Mouse (Mus musculus) layer of hippocampus, adult 9-11 months (tissue): ENCODE data around the gene Gm13305.
"Not testable (repeated sequence)": the region's sequence is repeated elsewhere in the genome, so short reads cannot be mapped to it uniquely, and the experiment has no call there.

Experiments
- DNase-seq: peaks from one replicate; pipeline ENCODE4 v3.0.0; 2022

Gene Gm13305

DNA sequence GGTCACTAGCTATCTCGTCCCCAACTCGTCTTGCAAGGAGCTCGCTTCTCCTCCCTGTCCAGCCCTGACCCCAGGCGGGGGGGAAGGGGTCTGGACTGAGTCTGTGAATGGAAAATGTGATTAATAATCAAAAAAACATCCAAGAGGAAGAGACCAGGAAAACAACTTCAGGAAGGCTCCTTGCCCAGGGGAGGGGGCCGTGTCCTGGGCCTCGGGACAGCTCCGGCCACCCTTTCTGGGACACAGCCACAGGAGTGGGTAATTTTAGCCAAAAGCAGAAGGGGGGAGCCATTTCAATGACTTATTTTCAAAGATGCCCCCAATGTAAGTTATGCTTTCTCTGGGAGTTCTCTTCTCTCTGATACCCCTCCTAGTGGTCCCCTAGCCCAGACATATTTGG is at the start of gene Gm13305:
TSS of gene Gm13305 (minus strand) at position 101 of the 400 bp plus-strand sequence.
- DNase-seq, result not testable (repeated sequence)

DNA sequence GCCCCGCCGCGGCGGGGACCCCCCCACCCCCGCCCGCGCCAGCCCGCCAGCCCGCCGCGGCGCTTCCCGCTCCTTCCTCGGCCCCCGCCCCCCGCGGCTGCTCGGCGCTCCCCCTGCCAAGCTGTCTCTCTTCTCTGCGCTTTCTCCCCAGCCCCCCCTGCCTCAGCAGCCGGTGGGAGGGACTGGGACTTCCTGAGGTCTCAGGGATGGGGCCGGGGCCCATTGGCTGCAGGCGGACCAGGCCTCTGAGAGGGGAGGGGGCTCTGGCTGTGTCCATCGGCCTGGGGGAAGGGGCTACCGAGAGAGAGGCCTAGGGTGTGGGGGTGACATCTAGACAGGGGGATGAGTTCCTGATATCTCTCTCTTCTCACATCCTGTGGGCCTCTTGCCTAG is 16.6 kb upstream of the Gm13305 start:
- not testable (repeated sequence) for DNase-seq

- DNase-seq, result not testable (repeated sequence)
These were observed 16.0 kb upstream of the Gm13305 start for GRCm38 (mm10) chr4:42184324-42184979.

GRCm38 (mm10) chr4:42183234-42184197 is 15.1 kb upstream of the Gm13305 start:
- not testable (repeated sequence) for DNase-seq

DNA sequence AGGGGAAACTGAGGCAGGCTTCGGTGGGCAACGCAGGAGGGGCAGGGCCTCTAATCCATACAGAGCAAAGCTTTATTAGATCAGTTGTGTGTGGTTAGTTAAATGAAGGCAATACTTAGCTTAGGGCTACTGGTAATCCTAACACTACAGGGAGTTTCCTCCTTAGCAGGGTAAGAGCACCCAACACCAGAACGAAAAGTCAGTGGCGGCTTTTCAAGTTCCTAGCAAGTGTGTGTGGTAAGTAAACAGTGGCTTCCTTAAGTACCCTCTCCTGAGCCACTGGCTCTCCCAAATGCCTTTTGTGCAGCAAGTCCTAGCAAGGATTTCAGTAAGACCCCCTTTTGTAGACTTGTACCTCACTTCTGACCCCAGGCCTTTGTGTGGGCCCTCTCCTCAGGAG is 9.8 kb upstream of the Gm13305 start:
- not testable (repeated sequence) for DNase-seq

DNA sequence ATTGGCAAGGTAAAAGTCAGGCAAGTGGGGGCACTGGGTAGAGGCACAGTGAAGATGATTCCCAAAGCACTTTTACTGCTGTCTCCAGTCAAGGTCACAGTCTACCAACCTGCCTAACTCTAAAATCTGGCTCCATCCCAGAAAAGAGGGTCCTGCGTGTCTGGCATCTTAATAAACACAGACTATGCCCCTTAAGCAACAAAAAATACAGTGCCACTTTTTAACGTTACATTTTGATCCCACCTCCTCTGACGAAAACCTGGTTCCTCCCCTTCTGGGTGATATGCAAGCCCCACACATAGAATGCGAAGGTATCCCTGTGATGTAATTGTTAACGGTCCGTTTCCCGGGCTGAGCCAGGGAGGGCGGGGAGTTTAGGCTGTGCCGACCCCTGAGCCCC is 15.3 kb downstream of the Gm13305 start, which contains the start of gene Gm13306:
TSS of gene Gm13306 (plus strand) at position 301 of the 400 bp plus-strand sequence.
- not testable (repeated sequence) for DNase-seq

DNA sequence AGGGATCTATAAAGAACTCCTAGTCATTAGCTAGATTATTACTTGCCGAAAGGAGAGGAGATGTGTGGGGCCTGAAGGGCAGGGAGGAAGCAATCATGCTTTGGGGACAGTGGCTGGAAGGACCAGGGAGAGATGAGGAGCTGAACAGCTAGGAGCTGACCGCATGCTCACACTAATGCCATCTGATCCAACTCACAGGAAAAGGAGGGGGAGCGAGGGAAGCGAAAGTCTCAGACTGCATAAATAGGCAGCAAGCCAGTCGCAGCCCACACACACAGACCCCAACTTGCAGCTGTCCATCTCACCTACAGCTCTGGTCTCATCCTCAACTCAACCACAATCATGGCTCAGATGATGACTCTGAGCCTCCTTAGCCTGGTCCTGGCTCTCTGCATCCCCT is 53.9 kb downstream of the Gm13305 start, which contains the start of gene Gm13304:
TSS of gene Gm13304 (plus strand) at position 301 of the 400 bp plus-strand sequence.
- not testable (repeated sequence) for DNase-seq
